Mouse (Mus musculus) liver, postnatal 0 days (tissue): ENCODE measurements around the gene Dtx2.

Source experiments
- CTCF ChIP-seq: sonication (generic); IDR thresholded peaks from 2 replicates; pipeline ENCODE4 v1.5.1; 2016; ENCODE audit warnings: antibody characterized with exemption, low read depth
- EP300 ChIP-seq: IDR thresholded peaks from 2 replicates; pipeline ENCODE4 v1.6.1; 2016; ENCODE audit warnings: antibody characterized with exemption, low read depth, mild to moderate bottlenecking

DNA sequence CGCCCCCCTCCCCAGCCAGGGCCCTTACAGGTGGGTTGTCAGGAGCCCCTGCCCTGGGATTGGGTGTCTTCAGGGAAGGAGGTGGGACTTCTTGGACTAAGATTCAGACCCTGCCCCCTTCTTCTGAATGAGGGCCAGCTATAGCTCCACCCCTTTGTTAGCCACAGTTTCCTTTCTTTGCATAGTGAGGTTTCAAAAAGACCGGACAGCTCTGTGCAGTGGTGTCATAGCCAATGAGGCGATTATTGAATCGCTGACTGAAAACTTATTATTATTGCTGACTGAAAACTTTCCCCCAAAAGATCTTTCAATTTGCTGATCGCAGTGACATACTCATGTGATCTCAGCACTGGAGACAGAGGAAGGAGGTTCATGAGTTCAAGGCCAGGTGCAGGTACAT lies 45.6 kb downstream of the Dtx2 start:
- TF ChIP-seq CTCF = no peak
- TF ChIP-seq EP300 = no peak
